Mouse (Mus musculus) kidney, embryonic 16.5 days (tissue): ENCODE measurements at regions not wholly inside any gene's neighbourhood (a gene's known extent, or its start where the extent isn't known, plus 50 kb on each side); places are given as distances from the start of the nearest gene placed in this dataset.

Experiments
- ATAC-seq: fragments of 200-750 bp; cut with Nextera tagmentation; 2 replicates; pipeline ENCODE4 v1.8.0; 2017; ENCODE audit warnings: moderate TSS enrichment; ENCODE audit not compliant: low FRiP score, low TSS enrichment
- H3K27ac ChIP-seq: fragments of 300-500 bp; sonication (generic); 2 replicates; pipeline ENCODE4 v1.5.1; 2014; ENCODE audit warnings: low read length
- H3K27me3 ChIP-seq: fragments of 300-500 bp; sonication (generic); 2 replicates; pipeline ENCODE4 v1.6.1; 2014; ENCODE audit warnings: low read length, control low read depth, mixed read lengths; ENCODE audit not compliant: insufficient read depth
- H3K36me3 ChIP-seq: fragments of 300-500 bp; sonication (generic); 2 replicates; pipeline ENCODE4 v1.6.1; 2014; ENCODE audit warnings: low read length, control low read depth, mixed read lengths; ENCODE audit not compliant: insufficient read depth
- H3K4me1 ChIP-seq: fragments of 300-500 bp; sonication (generic); 2 replicates; pipeline ENCODE4 v1.6.1; 2014; ENCODE audit warnings: low read length, control low read depth, mixed read lengths; ENCODE audit not compliant: insufficient read depth
- H3K4me2 ChIP-seq: fragments of 300-500 bp; sonication (generic); replicated peaks from 2 replicates; pipeline ENCODE4 v1.6.1; 2014; ENCODE audit warnings: low read depth, low read length
- H3K4me3 ChIP-seq: fragments of 300-500 bp; sonication (generic); 2 replicates; pipeline ENCODE4 v1.5.1; 2014; ENCODE audit warnings: mild to moderate bottlenecking, low read length
- H3K9ac ChIP-seq: fragments of 300-500 bp; sonication (generic); replicated peaks from 2 replicates; pipeline ENCODE4 v1.6.1; 2014; ENCODE audit warnings: low read length
- H3K9me3 ChIP-seq: fragments of 300-500 bp; sonication (generic); 2 replicates; pipeline ENCODE4 v1.6.1; 2016; ENCODE audit warnings: low read length, control low read depth
- WGBS: fragments of 180-500 bp; shearing (Covaris S2); extraction: QIAGEN DNeasy Blood & Tissue Kit; methylation state at CpG from one replicate; pipeline ENCODE4 v1.1.7; 2014; 5-methylcytosine and 5-hydroxymethylcytosine counted together

GRCm38 (mm10) chr1:185648926-185649325 lies 194.3 kb downstream of the Slc30a10 start:
- no peak overlapping the region for H3K4me3 ChIP-seq
- no peaks in the 10 kb centered on the region for H3K27me3 ChIP-seq
- H3K27ac ChIP-seq, result no peak overlapping the region
- H3K36me3 ChIP-seq, result no peaks in the 10 kb centered on the region
- no peak overlapping the region for H3K4me2 ChIP-seq
- no peak overlapping the region for H3K9ac ChIP-seq
- no peak for ATAC-seq
- H3K4me1 ChIP-seq, result no peaks in the 10 kb centered on the region
- H3K9me3 ChIP-seq, result no peaks in the 10 kb centered on the region
- 81% methylated on average over 4 of the region's 4 CpGs for WGBS

- Histone ChIP-seq H3K9me3 (no peaks in the 10 kb centered on the region), H3K36me3 (no peaks in the 10 kb centered on the region), H3K27me3 (no peaks in the 10 kb centered on the region), H3K4me3 (no peak overlapping the region), H3K27ac (no peak overlapping the region), H3K4me2 (no peak overlapping the region), H3K9ac (no peak overlapping the region), H3K4me1 (no peaks in the 10 kb centered on the region)
- no peak for ATAC-seq
- WGBS, result 77% methylated on average over 2 of the region's 2 CpGs
Observed at GRCm38 (mm10) chr1:185650926-185651325, 196.3 kb downstream of the Slc30a10 start.

GRCm38 (mm10) chr1:185655021-185655420 lies 200.4 kb downstream of the Slc30a10 start:
- no peak for ATAC-seq
- H3K4me2 ChIP-seq, result no peak overlapping the region
- H3K4me3 ChIP-seq, result no peak overlapping the region
- WGBS, result 86% methylated on average over 7 of the region's 7 CpGs
- H3K9ac ChIP-seq, result no peak overlapping the region
- H3K4me1 ChIP-seq, result no peaks in the 10 kb centered on the region
- no peaks in the 10 kb centered on the region for H3K36me3 ChIP-seq
- H3K9me3 ChIP-seq, result no peaks in the 10 kb centered on the region
- H3K27ac ChIP-seq, result no peak overlapping the region
- H3K27me3 ChIP-seq, result no peaks in the 10 kb centered on the region

GRCm38 (mm10) chr1:185655461-185655860 lies 200.8 kb downstream of the Slc30a10 start:
- H3K9me3 ChIP-seq, result no peaks in the 10 kb centered on the region
- H3K9ac ChIP-seq, result no peak overlapping the region
- H3K4me3 ChIP-seq, result no peak overlapping the region
- H3K27ac ChIP-seq, result no peak overlapping the region
- H3K4me1 ChIP-seq, result no peaks in the 10 kb centered on the region
- no peaks in the 10 kb centered on the region for H3K27me3 ChIP-seq
- no peak for ATAC-seq
- H3K4me2 ChIP-seq, result no peak overlapping the region
- no peaks in the 10 kb centered on the region for H3K36me3 ChIP-seq
- 78% methylated on average over 4 of the region's 4 CpGs for WGBS

- no peak overlapping the region for H3K9ac ChIP-seq
- H3K9me3 ChIP-seq, result no peaks in the 10 kb centered on the region
- ATAC-seq, result no peak
- no peak overlapping the region for H3K4me2 ChIP-seq
- no peaks in the 10 kb centered on the region for H3K4me1 ChIP-seq
- H3K4me3 ChIP-seq, result no peak overlapping the region
- no peaks in the 10 kb centered on the region for H3K27me3 ChIP-seq
- 88% methylated on average over 8 of the region's 8 CpGs for WGBS
- no peaks in the 10 kb centered on the region for H3K36me3 ChIP-seq
- H3K27ac ChIP-seq, result no peak overlapping the region
Observed at GRCm38 (mm10) chr1:185657286-185657685, 202.6 kb downstream of the Slc30a10 start.

GRCm38 (mm10) chr1:185659476-185659875 lies 204.8 kb downstream of the Slc30a10 start:
- no peak overlapping the region for H3K4me2 ChIP-seq
- H3K36me3 ChIP-seq, result no peaks in the 10 kb centered on the region
- no peaks in the 10 kb centered on the region for H3K9me3 ChIP-seq
- no peak overlapping the region for H3K9ac ChIP-seq
- WGBS, result 79% methylated on average over 5 of the region's 5 CpGs
- no peak for ATAC-seq
- H3K4me1 ChIP-seq, result no peaks in the 10 kb centered on the region
- H3K4me3 ChIP-seq, result no peak overlapping the region
- no peak overlapping the region for H3K27ac ChIP-seq
- no peaks in the 10 kb centered on the region for H3K27me3 ChIP-seq

GRCm38 (mm10) chr1:185662336-185662735 lies 207.7 kb downstream of the Slc30a10 start:
- no peaks in the 10 kb centered on the region for H3K9me3 ChIP-seq
- ATAC-seq, result no peak
- H3K4me2 ChIP-seq, result no peak overlapping the region
- no peak overlapping the region for H3K4me3 ChIP-seq
- no peaks in the 10 kb centered on the region for H3K4me1 ChIP-seq
- WGBS, result 61% methylated on average over 3 of the region's 3 CpGs
- no peaks in the 10 kb centered on the region for H3K36me3 ChIP-seq
- no peaks in the 10 kb centered on the region for H3K27me3 ChIP-seq
- no peak overlapping the region for H3K27ac ChIP-seq
- H3K9ac ChIP-seq, result no peak overlapping the region

- WGBS, result 78% methylated on average over 5 of the region's 5 CpGs
- no peaks in the 10 kb centered on the region for H3K4me1 ChIP-seq
- no peaks in the 10 kb centered on the region for H3K9me3 ChIP-seq
- H3K27ac ChIP-seq, result no peak overlapping the region
- no peak overlapping the region for H3K4me2 ChIP-seq
- no peak overlapping the region for H3K4me3 ChIP-seq
- H3K36me3 ChIP-seq, result no peaks in the 10 kb centered on the region
- H3K9ac ChIP-seq, result no peak overlapping the region
- no peaks in the 10 kb centered on the region for H3K27me3 ChIP-seq
- ATAC-seq, result no peak
Observed at GRCm38 (mm10) chr1:185670029-185670741, 215.5 kb downstream of the Slc30a10 start.

- H3K27me3 ChIP-seq, result no peaks in the 10 kb centered on the region
- H3K9ac ChIP-seq, result no peak overlapping the region
- no peaks in the 10 kb centered on the region for H3K9me3 ChIP-seq
- H3K4me1 ChIP-seq, result no peaks in the 10 kb centered on the region
- no peak overlapping the region for H3K4me2 ChIP-seq
- H3K4me3 ChIP-seq, result no peak overlapping the region
- no peak overlapping the region for H3K27ac ChIP-seq
- H3K36me3 ChIP-seq, result no peaks in the 10 kb centered on the region
- 58% methylated on average over 3 of the region's 3 CpGs for WGBS
- ATAC-seq, result no peak
Observed at GRCm38 (mm10) chr1:185672940-185673339, 218.3 kb downstream of the Slc30a10 start.

- Histone ChIP-seq H3K27ac (no peak overlapping the region), H3K4me3 (no peak overlapping the region), H3K27me3 (0 out of 2 replicates have a peak, but pooled peaks cover 3% of the 10 kb centered on the region), H3K4me1 (no peaks in the 10 kb centered on the region), H3K9me3 (no peaks in the 10 kb centered on the region), H3K4me2 (no peak overlapping the region), H3K9ac (no peak overlapping the region), H3K36me3 (no peaks in the 10 kb centered on the region)
- no peak for ATAC-seq
- WGBS, result 72% methylated on average over 11 of the region's 11 CpGs
Observed at GRCm38 (mm10) chr1:185675674-185676420, 221.2 kb downstream of the Slc30a10 start.
